Mouse (Mus musculus) lung, postnatal 0 days (tissue): ENCODE measurements around the gene Gm28305.

Experiments
- CTCF ChIP-seq: IDR thresholded peaks from 2 replicates; pipeline ENCODE4 v1.5.1; 2016; ENCODE audit warnings: antibody characterized with exemption, mild to moderate bottlenecking
- EP300 ChIP-seq: IDR thresholded peaks from 2 replicates; pipeline ENCODE4 v1.6.1; 2016; ENCODE audit warnings: antibody characterized with exemption, mild to moderate bottlenecking, control low read depth

- no peak for TF ChIP-seq CTCF
- TF ChIP-seq EP300 = no peak
Observed at GRCm38 (mm10) chr9:104039742-104040141, 720 bp upstream of the Gm28305 start.
